Mouse (Mus musculus) kidney, adult 2 months (tissue): ENCODE data around the gene Lce1m.

ENCODE experiments used
- CTCF ChIP-seq: fragments of 200-500 bp; conservative IDR thresholded peaks from 2 replicates; pipeline ENCODE4 v1.5.1; 2011; ENCODE audit warnings: low read depth, mild to moderate bottlenecking, control low read depth, low read length, moderate library complexity, mixed read lengths; ENCODE audit not compliant: insufficient read depth, insufficient read length
- POLR2A ChIP-seq: fragments of 200-500 bp; IDR thresholded peaks from one replicate; pipeline ENCODE4 v1.6.1; 2011; ENCODE audit warnings: low read depth, low read length, control low read depth

DNA sequence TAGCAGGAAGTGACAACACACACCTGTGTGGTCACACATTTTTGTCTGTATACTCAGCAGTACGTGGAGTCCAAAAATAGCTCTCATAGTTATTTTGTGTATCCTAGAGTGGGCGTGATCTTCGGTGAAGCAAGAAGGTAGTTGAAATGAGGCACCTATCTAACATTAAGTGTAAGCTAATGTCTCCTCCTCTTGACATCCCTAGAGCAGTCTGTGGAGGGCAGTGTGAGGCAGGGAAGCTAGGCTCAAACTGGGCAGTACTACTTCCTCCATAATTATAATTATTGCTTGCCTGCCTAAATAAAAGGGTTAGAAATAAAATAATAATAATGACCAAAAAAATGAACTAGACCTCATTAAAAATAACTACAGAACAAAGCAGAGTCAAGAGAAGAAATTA lies 18.2 kb downstream of the Lce1m start:
- no peak for TF ChIP-seq CTCF
- no peak for TF ChIP-seq POLR2A
